Mouse (Mus musculus) bone marrow macrophage, adult 2 months (primary cell): Measurements from ENCODE around the gene Afap1.

Source experiments
- CTCF ChIP-seq: IDR thresholded peaks from 2 replicates; pipeline ENCODE4 v1.5.1; 2012; ENCODE audit warnings: low read depth, mild to moderate bottlenecking, low read length, moderate library complexity
- POLR2A ChIP-seq: IDR thresholded peaks from 2 replicates; pipeline ENCODE4 v1.6.1; 2012; ENCODE audit warnings: mild to moderate bottlenecking, low read depth, low read length, borderline replicate concordance

- TF ChIP-seq POLR2A: no peak
- TF ChIP-seq CTCF: no peak
Observed at GRCm38 (mm10) chr5:36009405-36009804, 116.3 kb downstream of the Afap1 start.
